Mouse (Mus musculus): Measurements from ENCODE around the gene Nol3.
A peak's percentile ranks its signal among the peaks of the same experiment; 100 is the strongest.
"Not testable (repeated sequence)": the region's sequence is repeated elsewhere in the genome, so short reads cannot be mapped to it uniquely, and the experiment has no call there.

Gene Nol3

DNA sequence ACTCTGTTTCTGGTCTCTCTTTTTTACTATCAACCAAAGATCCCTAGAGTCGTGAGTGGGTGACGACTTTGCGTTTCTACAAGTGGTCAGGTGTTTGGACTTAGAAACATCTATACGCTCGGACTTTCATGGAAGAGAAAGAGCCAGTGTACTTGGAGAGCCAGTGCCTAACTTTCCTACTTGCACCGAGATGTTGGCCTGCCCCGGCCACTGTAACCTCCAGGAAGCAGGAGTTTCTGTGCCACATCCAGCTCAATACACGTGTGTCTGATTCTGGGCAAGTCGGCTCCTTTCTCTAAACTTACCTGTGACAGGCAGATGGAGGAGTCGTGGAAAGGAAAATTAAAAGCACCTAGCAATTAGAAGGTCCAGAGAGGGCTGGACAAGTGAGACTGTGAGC is at the start of gene Nol3:
Gene Nol3, plus strand, starts transcription at position 301 of the 400 bp plus-strand sequence.
- DNase-seq: no peak

DNA sequence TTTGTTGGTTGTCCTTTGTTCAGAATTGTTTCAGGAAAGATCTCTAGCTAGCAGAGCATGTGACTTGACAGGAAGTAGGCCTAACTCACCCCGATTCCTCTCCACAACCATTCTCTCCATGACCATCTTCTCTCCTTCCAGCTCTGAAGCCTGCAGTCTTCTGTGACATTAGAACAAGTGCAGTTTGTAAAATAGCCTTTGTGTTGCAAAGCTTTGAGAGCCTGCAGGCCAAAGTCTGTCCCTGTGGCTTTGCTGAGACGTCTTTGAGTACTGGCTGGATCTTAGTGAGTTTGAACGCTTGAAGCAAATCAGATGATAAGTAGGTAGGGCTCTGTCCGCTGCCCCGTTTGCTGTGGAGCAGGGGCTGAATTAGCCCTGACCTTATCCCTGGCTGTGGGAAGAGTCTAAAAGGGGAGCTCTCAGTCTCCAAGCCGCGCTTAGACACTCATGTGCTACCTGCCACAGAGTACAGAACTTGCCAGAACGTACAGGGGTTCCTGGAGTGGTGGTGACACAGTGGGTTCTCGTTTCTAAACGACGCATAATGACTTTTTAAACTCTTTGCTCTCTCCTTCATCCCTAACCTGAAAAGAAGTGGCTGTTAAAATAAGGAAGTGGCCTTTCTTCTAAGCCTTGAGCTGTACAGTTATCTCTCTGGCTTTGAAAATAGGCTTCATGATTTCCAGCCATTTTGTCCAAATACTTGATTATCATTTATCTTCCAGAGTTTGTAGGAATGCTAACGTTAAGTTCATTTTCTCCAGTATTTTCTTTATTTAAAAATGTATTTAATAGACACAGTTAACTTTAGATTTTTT is 44.2 kb upstream of the Nol3 start:
- no peak for DNase-seq

GRCm38 (mm10) chr8:105232321-105232693 is 43.6 kb upstream of the Nol3 start:
- DNase-seq: not testable (repeated sequence)

DNA sequence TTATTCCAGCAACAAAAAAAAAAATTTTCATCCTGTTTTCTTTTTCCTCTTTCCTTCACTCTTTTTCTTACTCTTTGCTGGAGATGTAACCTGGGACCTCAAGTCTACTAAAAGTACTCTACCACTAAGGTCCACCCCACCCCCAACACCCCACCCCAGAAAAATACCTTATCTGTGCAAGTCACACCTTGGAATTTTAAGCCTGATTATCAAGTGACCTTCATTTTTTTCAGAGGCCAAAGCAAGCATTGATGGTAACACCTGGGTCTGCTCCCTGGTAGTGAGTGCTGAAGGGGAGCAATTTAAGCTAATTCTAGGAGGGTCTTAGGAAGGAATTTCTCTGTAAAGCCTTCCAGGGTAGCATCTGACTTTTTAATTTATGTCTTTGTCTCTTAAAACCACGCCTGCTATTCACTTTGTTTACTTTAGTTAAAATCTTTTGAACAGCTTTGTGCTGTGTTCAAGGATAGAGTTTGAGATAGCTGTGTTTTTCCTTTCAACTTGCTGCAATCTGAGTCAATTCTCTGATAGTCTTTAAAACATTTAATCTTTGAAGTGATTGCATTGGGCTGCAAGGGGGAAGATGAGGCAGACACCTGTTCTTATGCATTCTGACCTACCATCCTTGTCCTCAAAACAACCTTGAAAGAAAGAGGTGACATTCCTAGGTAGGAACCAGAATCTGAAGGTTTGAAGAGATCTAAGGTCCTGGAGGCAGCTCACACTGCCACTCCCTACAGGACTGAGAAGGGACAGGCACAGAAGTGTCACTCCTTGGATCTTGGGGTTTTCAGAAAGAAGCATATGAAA is 42.6 kb upstream of the Nol3 start:
- DNase-seq: no peak

DNA sequence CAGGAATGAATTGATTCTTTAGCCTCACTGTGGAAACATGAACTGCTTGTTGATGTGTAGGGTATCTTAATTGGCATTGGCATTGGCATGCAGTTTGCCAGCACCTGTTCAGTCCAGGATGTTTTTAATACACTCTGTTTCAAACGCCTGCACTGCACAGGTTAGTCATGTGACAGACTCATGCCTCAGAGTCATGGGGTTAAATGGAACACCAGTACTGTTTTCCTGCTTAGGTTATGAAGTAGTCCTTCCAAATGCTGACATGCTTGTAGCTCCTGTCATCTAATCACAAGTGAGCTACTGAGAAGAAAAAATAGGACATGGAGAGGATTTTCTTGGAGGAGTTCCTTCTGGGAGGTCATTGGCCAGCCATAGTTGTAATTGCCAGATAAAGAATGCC is 40.7 kb upstream of the Nol3 start:
- DNase-seq: no peak

DNA sequence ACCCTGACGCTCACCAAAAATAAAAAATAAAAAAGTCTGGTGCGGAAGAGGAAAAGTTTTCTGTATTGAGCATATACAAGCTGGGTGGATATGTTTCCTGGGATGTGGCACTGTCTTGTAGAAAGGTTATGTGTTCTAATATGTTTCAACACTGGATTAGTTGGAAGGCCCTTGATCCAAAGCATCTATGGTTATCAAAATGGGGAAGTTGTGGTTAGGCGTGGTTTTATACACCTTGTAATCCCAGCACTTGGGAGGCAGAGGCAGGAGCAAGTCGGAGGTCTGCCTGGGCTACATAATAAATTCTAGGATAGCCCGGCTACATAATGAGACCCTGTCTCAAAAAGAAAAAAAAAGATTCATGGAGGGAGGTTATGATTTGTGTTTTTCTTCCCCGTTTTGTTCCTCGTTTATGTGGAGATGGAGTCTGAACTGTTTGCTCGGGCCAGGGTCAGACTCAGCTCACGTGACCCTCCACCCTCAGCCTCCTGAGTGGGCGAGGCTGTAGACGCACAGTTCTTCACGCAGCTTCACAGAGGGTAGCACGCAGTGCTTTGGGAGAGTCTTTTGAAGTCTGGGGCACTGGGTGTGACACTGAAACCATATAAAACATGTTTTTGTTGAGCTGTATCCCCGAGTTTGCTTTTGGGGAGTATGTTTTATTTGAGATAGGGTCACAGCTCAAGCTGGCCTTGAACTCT is 38.3 kb upstream of the Nol3 start:
- DNase-seq: no peak

DNA sequence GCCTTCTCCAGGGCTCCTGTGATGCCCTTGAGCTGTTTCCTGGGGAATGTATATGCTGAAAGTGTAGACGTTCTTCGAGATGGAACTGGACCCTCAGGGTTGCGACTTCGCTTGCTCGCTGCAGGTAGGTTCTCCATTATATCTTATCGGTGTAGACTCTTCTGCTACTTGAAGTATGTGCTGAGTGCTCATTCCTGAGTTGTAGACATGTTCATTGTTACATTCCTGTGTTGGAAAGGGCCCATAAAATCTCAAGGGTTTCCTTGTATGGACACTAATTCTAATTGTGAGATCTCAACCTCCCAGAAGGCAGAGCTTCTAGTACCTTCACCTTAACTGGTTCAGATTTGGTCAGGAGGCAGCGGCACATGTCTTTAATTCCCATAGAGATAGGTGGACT is 34.9 kb upstream of the Nol3 start:
- DNase-seq: no peak

- no peak for DNase-seq
Measured at GRCm38 (mm10) chr8:105251954-105252353, 24.0 kb upstream of the Nol3 start.

DNA sequence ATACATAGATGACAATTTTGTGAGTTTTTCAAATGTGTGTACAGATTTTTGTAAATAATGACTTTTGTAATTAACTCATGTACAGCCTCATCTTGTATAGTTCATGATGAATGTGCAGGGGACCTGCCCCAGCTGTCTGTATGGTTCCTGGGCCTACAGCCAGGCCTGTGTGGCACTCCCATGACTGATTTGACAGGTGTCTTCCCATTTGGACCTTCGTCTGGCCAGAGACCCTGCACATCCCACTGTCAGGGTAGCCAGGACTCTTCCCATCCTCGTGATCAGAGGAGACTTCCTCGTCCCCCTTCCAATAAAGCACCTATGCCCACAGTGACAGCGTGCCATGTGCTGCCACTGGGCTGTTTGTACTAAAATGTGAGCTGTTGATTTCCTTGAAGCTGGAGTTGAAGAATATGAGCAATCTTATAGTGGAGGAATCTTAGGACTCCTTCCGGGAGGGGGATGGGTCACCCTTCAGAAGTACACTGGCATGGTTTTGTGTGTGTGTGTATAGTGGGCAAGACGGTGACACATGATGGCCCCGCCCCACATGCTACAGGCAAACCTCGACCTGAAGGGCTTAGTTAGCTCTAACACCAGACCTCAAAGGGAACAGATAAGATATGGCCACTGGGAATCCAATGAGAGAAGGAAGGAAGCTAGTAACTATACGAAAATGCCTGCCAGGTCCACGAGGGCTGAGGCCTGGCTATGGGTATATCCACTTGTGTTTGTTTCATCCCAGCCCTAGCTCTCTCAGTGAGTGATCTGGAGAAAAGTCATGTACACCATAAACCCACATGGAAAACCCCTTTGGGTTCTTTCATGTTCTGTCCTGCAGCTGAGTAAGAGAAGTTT is 23.0 kb upstream of the Nol3 start:
- no peak for DNase-seq

- DNase-seq: no peak
Measured at GRCm38 (mm10) chr8:105253766-105254151, 22.2 kb upstream of the Nol3 start.

- DNase-seq: peak; percentile 78 to 83
Measured at GRCm38 (mm10) chr8:105254152-105254965, 21.6 kb upstream of the Nol3 start.

GRCm38 (mm10) chr8:105254966-105255350 is 21.0 kb upstream of the Nol3 start, which contains the start of gene B3gnt9:
Gene B3gnt9, minus strand, starts transcription at chr8:105255153.
- DNase-seq: no peak

GRCm38 (mm10) chr8:105257318-105258114 is 18.4 kb upstream of the Nol3 start:
- DNase-seq: no peak

GRCm38 (mm10) chr8:105258911-105259720 is 16.8 kb upstream of the Nol3 start:
- peak in 1 of 2 experiments; percentile 33 for DNase-seq

- peak; percentile 73 to 75 for DNase-seq
Measured at GRCm38 (mm10) chr8:105259721-105260320, 16.1 kb upstream of the Nol3 start.

GRCm38 (mm10) chr8:105260371-105261099 is 15.4 kb upstream of the Nol3 start:
- no peak for DNase-seq

DNA sequence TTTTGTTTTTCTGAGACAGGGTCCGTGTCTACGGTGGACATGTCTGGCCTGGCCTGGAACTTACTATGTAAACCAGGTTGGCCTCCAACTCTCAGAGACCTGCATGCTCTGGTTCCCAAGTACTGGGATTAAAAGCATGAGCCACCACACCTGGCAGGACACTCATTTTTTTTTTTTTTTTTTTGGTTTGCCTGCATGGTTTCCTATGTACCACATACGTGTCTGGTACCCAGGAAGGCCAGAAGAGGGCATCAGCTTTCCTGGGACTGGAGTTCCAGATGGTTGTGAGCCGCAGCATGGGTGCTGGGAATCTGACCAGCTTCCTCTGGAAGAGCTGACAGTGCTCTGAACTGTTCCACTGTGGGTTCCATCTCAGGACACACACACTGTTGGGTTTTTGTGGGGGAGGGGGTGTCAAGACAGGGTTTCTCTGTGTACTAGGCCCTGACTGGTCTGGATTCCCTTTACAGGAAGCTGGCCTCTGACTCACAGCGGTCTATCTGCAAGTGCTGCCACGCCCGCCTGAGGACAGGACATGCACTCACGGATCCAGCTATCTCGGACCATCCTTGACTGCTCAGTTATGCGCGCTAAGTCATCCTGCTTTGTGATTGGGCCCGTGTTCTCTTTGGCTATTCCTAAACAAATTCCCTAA is 14.5 kb upstream of the Nol3 start:
- no peak for DNase-seq

Data from cerebellum, postnatal 36 days (tissue).